In genomic region chr11:35980411-35980917, GRCm38 (mm10) we compare ENCODE assay signal across 8 mouse cellular contexts. TPM values are rescaled to one million over a fixed set of nuclear protein-coding genes. Genes with fewer than 3 reads are reported as not detected.
DNase-seq lines count a peak whose midpoint lies in the region; ATAC-seq and TF ChIP-seq lines count a peak whose summit lies in the region.

Gene Wwc1, minus strand, starts transcription at chr11:35980527.

- no peaks in the 10 kb centered on the region for H3K9me3 ChIP-seq in ES-E14 (ENCODE audit: control insufficient read depth, insufficient read depth, low read depth, low read length)
- no peaks in the 10 kb centered on the region for H3K9me3 ChIP-seq in forebrain, embryonic 13.5 days (replicated peaks)
- no peaks in the 10 kb centered on the region for H3K9me3 ChIP-seq in hindbrain, postnatal 0 days (ENCODE audit: low read length)
- H3K9me3 ChIP-seq in stomach, embryonic 14.5 days (ENCODE audit: control insufficient read depth, low read depth, low read length), result no peaks in the 10 kb centered on the region

- no peaks in the 10 kb centered on the region for H3K36me3 ChIP-seq in ES-E14 (ENCODE audit: control insufficient read depth, insufficient read depth, low read length, poor library complexity, severe bottlenecking)
- no peaks in the 10 kb centered on the region for H3K36me3 ChIP-seq in forebrain, embryonic 13.5 days (ENCODE audit: poor library complexity, severe bottlenecking)
- H3K36me3 ChIP-seq in hindbrain, postnatal 0 days (ENCODE audit: insufficient read depth, low read length), result no peaks in the 10 kb centered on the region
- H3K36me3 ChIP-seq in stomach, embryonic 14.5 days (ENCODE audit: control insufficient read depth, insufficient read depth, low read length), result no peaks in the 10 kb centered on the region

- in situ Hi-C loops in ES-E14 (cut with MboI; ENCODE audit: low sequenced_read_pairs in 2 of 2, unreplicated experiment in 2 of 2), result no loop called here

- peaks cover 4 to 22% of the 10 kb centered on the region in 2 experiments for H3K4me1 ChIP-seq in ES-E14 (ENCODE audit: control insufficient read depth in 2 of 2, insufficient read depth in 2 of 2, low read length in 2 of 2, poor library complexity in 1 of 2)
- H3K4me1 ChIP-seq in forebrain, embryonic 13.5 days, result peaks cover 47% of the 10 kb centered on the region
- H3K4me1 ChIP-seq in hindbrain, postnatal 0 days (ENCODE audit: insufficient read depth, low read length), result 0 out of 2 replicates have a peak, but pooled peaks cover 10% of the 10 kb centered on the region
- peaks cover 4% of the 10 kb centered on the region; the same call in 1 of the 2 replicates for H3K4me1 ChIP-seq in stomach, embryonic 14.5 days (ENCODE audit: control insufficient read depth, insufficient read depth, low read length)

- no peak within 1 kb of the TSS for H3K27ac ChIP-seq in ES-E14 (ENCODE audit: insufficient read depth, low read depth, low read length, poor library complexity, severe bottlenecking)
- peak within 1 kb of the TSS; percentile 68 for H3K27ac ChIP-seq in forebrain, embryonic 13.5 days
- peak within 1 kb of the TSS; percentile 56 for H3K27ac ChIP-seq in hindbrain, postnatal 0 days
- peak within 1 kb of the TSS; percentile 33; the same call in 1 of the 2 replicates for H3K27ac ChIP-seq in stomach, embryonic 14.5 days (ENCODE audit: low read length)

- peak; percentile 85 for ATAC-seq in forebrain, embryonic 13.5 days
- ATAC-seq in hindbrain, postnatal 0 days, result peak; percentile 60
- ATAC-seq in stomach, embryonic 14.5 days (ENCODE audit: insufficient number of reproducible peaks, insufficient read depth, low FRiP score, low read depth), result peak; percentile 90

- TF ChIP-seq CTCF in hindbrain, postnatal 0 days (IDR thresholded peaks at IDR 0.05; ENCODE audit: low read depth), result peak; percentile 35; the same call in 1 of the 2 replicates

- DNase-seq in ES-E14 (ENCODE audit: low read depth, low spot score), result no peak
- DNase-seq in adrenal gland, postnatal 25 days, result peak; percentile 75
- peak; percentile 75 for DNase-seq in hindbrain, postnatal 0 days (ENCODE audit: low spot score)
- DNase-seq in left cerebral cortex, postnatal 10 days (ENCODE audit: extremely low spot score in 1 of 2, low spot score in 2 of 2), result peak; percentile 60 to 75
- DNase-seq in mesoderm, embryonic 11.5 days (ENCODE audit: low read depth, low spot score), result peak; percentile 68
- no peak for DNase-seq in gastrocnemius, adult 18-20 months (ENCODE audit: low spot score)

- peak within 1 kb of the TSS; percentile 88 for H3K9ac ChIP-seq in ES-E14 (ENCODE audit: insufficient read depth, low read depth, low read length, poor library complexity, severe bottlenecking)
- H3K9ac ChIP-seq in forebrain, embryonic 13.5 days, result peak within 1 kb of the TSS; percentile 89
- H3K9ac ChIP-seq in hindbrain, postnatal 0 days (replicated peaks; ENCODE audit: low read length), result peak within 1 kb of the TSS; percentile 77
- H3K9ac ChIP-seq in stomach, embryonic 14.5 days (replicated peaks; ENCODE audit: low read depth, low read length), result peak within 1 kb of the TSS; percentile 71

- intact Hi-C loops in left cerebral cortex, postnatal 10 days (cut with DNase I), result loop anchor here (2.0 to 5.0 kb wide), 2 partner anchors 62 to 123 kb away; no protein-coding TSS in a partner anchor

- peaks cover 11% of the 10 kb centered on the region; the same call in 1 of the 2 replicates for H3K27me3 ChIP-seq in forebrain, embryonic 13.5 days
- H3K27me3 ChIP-seq in hindbrain, postnatal 0 days (ENCODE audit: insufficient read depth, low read length), result no peaks in the 10 kb centered on the region
- H3K27me3 ChIP-seq in stomach, embryonic 14.5 days (ENCODE audit: control insufficient read depth, insufficient read depth, low read length), result no peaks in the 10 kb centered on the region

- under 1% methylated on average over 31 of the region's 47 CpGs for WGBS in forebrain, embryonic 13.5 days
- under 1% methylated on average over 38 of the region's 47 CpGs for WGBS in hindbrain, postnatal 0 days
- WGBS in stomach, embryonic 14.5 days, result under 1% methylated on average over 44 of the region's 47 CpGs

- peak within 1 kb of the TSS; percentile 94 to 97 for H3K4me3 ChIP-seq in ES-E14 (ENCODE audit: insufficient read depth in 1 of 2, low read depth in 1 of 2, low read length in 2 of 2, poor library complexity in 1 of 2, severe bottlenecking in 1 of 2)
- peak within 1 kb of the TSS; percentile 81 for H3K4me3 ChIP-seq in forebrain, embryonic 13.5 days
- H3K4me3 ChIP-seq in hindbrain, postnatal 0 days (ENCODE audit: low read length), result peak within 1 kb of the TSS; percentile 81
- peak within 1 kb of the TSS; percentile 63 for H3K4me3 ChIP-seq in stomach, embryonic 14.5 days (ENCODE audit: low read depth, low read length)

- peak within 1 kb of the TSS; percentile 82 for H3K4me2 ChIP-seq in forebrain, embryonic 13.5 days
- H3K4me2 ChIP-seq in hindbrain, postnatal 0 days (ENCODE audit: low read depth, low read length), result peak within 1 kb of the TSS; percentile 85
- peak within 1 kb of the TSS; percentile 89 for H3K4me2 ChIP-seq in stomach, embryonic 14.5 days (replicated peaks; ENCODE audit: low read depth, low read length)

TF ChIP-seq in ES-E14, 5 proteins besides CTCF, POLR2A, EP300 and RAD21:
- TF ChIP-seq ZC3H11A (IDR thresholded peaks at IDR 0.05; ENCODE audit: borderline replicate concordance, low read depth, low read length) (no peak), HCFC1 (IDR thresholded peaks at IDR 0.05; ENCODE audit: borderline replicate concordance, insufficient read depth, low read length) (0 out of 2 replicates have a peak, but pooled peaks have one; percentile 13)
TF ChIP-seq in ES-E14: peak in this region for 1.

RNA-seq across cellular contexts. Expression of gene Wwc1, which starts in this region (rescaled TPM):
- total RNA-seq in ES-E14 (2012; rRNA removed), result 30.4 and 39.3 TPM in 2 replicates
- 80.2 and 103 TPM in 2 replicates for total RNA-seq in adrenal gland, postnatal 25 days (2021)
- polyA plus RNA-seq in forebrain, embryonic 13.5 days (2015; fragmentation: Nextera tagmentation; extraction: Ambion mirVana), result 8.6 and 8.8 TPM in 2 replicates
- total RNA-seq in hindbrain, postnatal 0 days (2014; rRNA removed), result 17.8 and 20.4 TPM in 2 replicates
- 8.6 and 9.0 TPM in 2 replicates for polyA plus RNA-seq in hindbrain, postnatal 0 days (2015; fragmentation: Nextera tagmentation; extraction: Ambion mirVana)
- 100 to 1,000 TPM; 127 to 158 TPM for total RNA-seq in left cerebral cortex, postnatal 10 days (2021)
- polyA plus RNA-seq in stomach, embryonic 14.5 days (2014; fragmentation: Nextera tagmentation; extraction: Ambion mirVana), result 6.8 and 7.0 TPM in 2 replicates
- under 1 TPM; 0.07 to 0.25 TPM for total RNA-seq in gastrocnemius, adult 18-20 months (2021)

Comparison
In these comparisons a context has a peak if more than half of its experiments do, and no peak if none do; other contexts are left out.
1. RNA of gene Wwc1 (total RNA-seq): 127 to 158 TPM in left cerebral cortex, postnatal 10 days, 80.2 to 103 TPM in adrenal gland, postnatal 25 days, 30.4 to 39.3 TPM in ES-E14 and 17.8 to 20.4 TPM in hindbrain, postnatal 0 days; 0.07 to 0.25 TPM in gastrocnemius, adult 18-20 months; every median in the first group is over 10 times any median in the second.
2. DNase-seq: peak in adrenal gland, postnatal 25 days (single experiment), hindbrain, postnatal 0 days (single experiment), left cerebral cortex, postnatal 10 days (2 of 2) and mesoderm, embryonic 11.5 days (single experiment); none in ES-E14 (single experiment) and gastrocnemius, adult 18-20 months (single experiment).
3. Peak in every context shown above with its lines, with median percentiles within 50 percentile points of each other: H3K4me3 ChIP-seq, H3K9ac ChIP-seq, ATAC-seq and H3K4me2 ChIP-seq.